Mouse (Mus musculus): ENCODE measurements around the gene Olfr935.

Gene Olfr935

DNA sequence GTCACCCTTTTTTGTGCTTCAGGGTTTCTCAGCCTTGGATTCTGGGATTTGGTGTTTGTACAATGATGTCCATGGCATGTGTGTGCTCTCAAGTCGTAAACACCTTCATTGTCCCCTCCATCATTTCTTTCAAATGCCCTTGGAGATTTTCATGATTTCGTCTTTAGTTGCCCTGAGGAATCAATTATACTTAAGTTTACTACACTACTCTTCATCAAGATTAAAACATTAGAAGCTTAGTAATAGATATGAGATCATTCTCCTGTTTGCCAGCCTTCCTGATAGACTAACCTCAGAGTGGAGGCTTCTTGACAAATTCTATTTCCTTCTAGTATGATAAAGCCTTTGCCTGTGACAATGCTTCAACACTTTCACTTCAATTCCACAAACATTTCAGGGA is at the start of gene Olfr935:
Gene Olfr935, minus strand, starts transcription at position 101 of the 400 bp plus-strand sequence.
- H3K36me3 ChIP-seq (ENCODE audit: insufficient read depth, low read length), result no peaks in the 10 kb centered on the region
- H3K4me3 ChIP-seq (replicated peaks; ENCODE audit: low read length), result no peak within 1 kb of the TSS
- no peaks in the 10 kb centered on the region for H3K27me3 ChIP-seq (ENCODE audit: insufficient read depth, low read length)
- H3K9me3 ChIP-seq (ENCODE audit: low read length), result no peaks in the 10 kb centered on the region
- TF ChIP-seq CTCF (conservative IDR thresholded peaks at IDR 0.05; ENCODE audit: low read length) (no peak), NANOG (IDR thresholded peaks at IDR 0.05; ENCODE audit: borderline replicate concordance, low read length) (no peak), POU5F1 (IDR thresholded peaks at IDR 0.05; ENCODE audit: borderline replicate concordance, low read length) (no peak)
- H3K4me1 ChIP-seq (replicated peaks; ENCODE audit: low read depth, low read length), result no peaks in the 10 kb centered on the region

- TF ChIP-seq NANOG (IDR thresholded peaks at IDR 0.05; ENCODE audit: borderline replicate concordance, low read length) (no peak), CTCF (conservative IDR thresholded peaks at IDR 0.05; ENCODE audit: low read length) (no peak), POU5F1 (IDR thresholded peaks at IDR 0.05; ENCODE audit: borderline replicate concordance, low read length) (no peak)
- no peaks in the 10 kb centered on the region for H3K4me1 ChIP-seq (replicated peaks; ENCODE audit: low read depth, low read length)
Observed at GRCm38 (mm10) chr9:39023277-39023676, 23.8 kb upstream of the Olfr935 start, which contains the start of gene Olfr146. TSS of gene Olfr146 (minus strand) at chr9:39023377.

GRCm38 (mm10) chr9:38988215-38988614 is 11.3 kb downstream of the Olfr935 start, which contains the start of gene Olfr934:
TSS of gene Olfr934 (minus strand) at chr9:38988315.
- no peaks in the 10 kb centered on the region for H3K4me1 ChIP-seq (replicated peaks; ENCODE audit: low read depth, low read length)
- no peaks in the 10 kb centered on the region for H3K9me3 ChIP-seq (ENCODE audit: low read length)
- H3K36me3 ChIP-seq (ENCODE audit: insufficient read depth, low read length), result no peaks in the 10 kb centered on the region
- no peak within 1 kb of the TSS for H3K4me3 ChIP-seq (replicated peaks; ENCODE audit: low read length)
- no peaks in the 10 kb centered on the region for H3K27me3 ChIP-seq (ENCODE audit: insufficient read depth, low read length)
- TF ChIP-seq CTCF (conservative IDR thresholded peaks at IDR 0.05; ENCODE audit: low read length) (no peak), NANOG (IDR thresholded peaks at IDR 0.05; ENCODE audit: borderline replicate concordance, low read length) (no peak), POU5F1 (IDR thresholded peaks at IDR 0.05; ENCODE audit: borderline replicate concordance, low read length) (no peak)

More at GRCm38 (mm10) chr9:39023277-39023676, 23.8 kb upstream of the Olfr935 start, which contains the start of gene Olfr146:
- no peak within 1 kb of the TSS for H3K4me3 ChIP-seq (replicated peaks; ENCODE audit: low read length)
- H3K9me3 ChIP-seq (ENCODE audit: low read length), result no peaks in the 10 kb centered on the region
- H3K27me3 ChIP-seq (ENCODE audit: insufficient read depth, low read length), result no peaks in the 10 kb centered on the region
- no peaks in the 10 kb centered on the region for H3K36me3 ChIP-seq (ENCODE audit: insufficient read depth, low read length)

DNA sequence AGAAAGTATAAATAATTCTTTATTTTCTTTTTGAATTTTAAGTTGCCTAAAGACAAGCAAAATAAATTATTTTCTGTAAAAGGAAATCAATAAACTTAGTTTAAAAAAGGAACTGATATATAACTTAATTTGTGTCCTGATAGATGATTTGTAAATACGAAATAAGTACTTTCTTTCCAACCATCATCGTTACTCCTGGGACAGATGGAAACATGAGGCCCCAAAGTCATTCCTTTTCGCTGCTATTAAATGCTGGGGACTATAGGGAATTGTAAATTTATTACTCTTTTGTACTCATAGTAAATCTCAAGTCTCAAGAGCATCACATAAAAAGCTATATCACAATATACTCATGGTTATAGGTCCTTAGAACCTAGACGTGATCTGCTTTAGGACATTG is 27.5 kb downstream of the Olfr935 start, which contains the start of gene Olfr933:
Gene Olfr933, plus strand, starts transcription at position 301 of the 400 bp plus-strand sequence.
- TF ChIP-seq POU5F1 (IDR thresholded peaks at IDR 0.05; ENCODE audit: borderline replicate concordance, low read length) (no peak), CTCF (conservative IDR thresholded peaks at IDR 0.05; ENCODE audit: low read length) (no peak), NANOG (IDR thresholded peaks at IDR 0.05; ENCODE audit: borderline replicate concordance, low read length) (no peak)
- Histone ChIP-seq H3K9me3 (ENCODE audit: low read length) (peaks cover 18% of the 10 kb centered on the region; the same call in 1 of the 2 replicates), H3K27me3 (ENCODE audit: insufficient read depth, low read length) (no peaks in the 10 kb centered on the region), H3K4me3 (replicated peaks; ENCODE audit: low read length) (no peak within 1 kb of the TSS), H3K4me1 (replicated peaks; ENCODE audit: low read depth, low read length) (no peaks in the 10 kb centered on the region), H3K36me3 (ENCODE audit: insufficient read depth, low read length) (no peaks in the 10 kb centered on the region)

- Histone ChIP-seq H3K27me3 (ENCODE audit: insufficient read depth, low read length) (no peaks in the 10 kb centered on the region), H3K9me3 (ENCODE audit: low read length) (peaks cover 5% of the 10 kb centered on the region; the same call in 1 of the 2 replicates), H3K4me3 (replicated peaks; ENCODE audit: low read length) (no peak overlapping the region), H3K36me3 (ENCODE audit: insufficient read depth, low read length) (no peaks in the 10 kb centered on the region), H3K4me1 (replicated peaks; ENCODE audit: low read depth, low read length) (peaks cover 5% of the 10 kb centered on the region; the same call in 1 of the 2 replicates)
- TF ChIP-seq CTCF (conservative IDR thresholded peaks at IDR 0.05; ENCODE audit: low read length) (peak; percentile 38), POU5F1 (IDR thresholded peaks at IDR 0.05; ENCODE audit: borderline replicate concordance, low read length) (no peak)
Observed at GRCm38 (mm10) chr9:38954124-38954416, 45.4 kb downstream of the Olfr935 start.

GRCm38 (mm10) chr9:38953401-38954123 is 45.9 kb downstream of the Olfr935 start:
- Histone ChIP-seq H3K36me3 (ENCODE audit: insufficient read depth, low read length) (no peaks in the 10 kb centered on the region), H3K9me3 (ENCODE audit: low read length) (peaks cover 5% of the 10 kb centered on the region; the same call in 1 of the 2 replicates), H3K4me3 (replicated peaks; ENCODE audit: low read length) (no peak overlapping the region), H3K27me3 (ENCODE audit: insufficient read depth, low read length) (no peaks in the 10 kb centered on the region), H3K4me1 (replicated peaks; ENCODE audit: low read depth, low read length) (peaks cover 5% of the 10 kb centered on the region; the same call in 1 of the 2 replicates)
- TF ChIP-seq CTCF (conservative IDR thresholded peaks at IDR 0.05; ENCODE audit: low read length), result no peak
- TF ChIP-seq NANOG (IDR thresholded peaks at IDR 0.05; ENCODE audit: borderline replicate concordance, low read length), result no peak
- no peak for TF ChIP-seq POU5F1 (IDR thresholded peaks at IDR 0.05; ENCODE audit: borderline replicate concordance, low read length)
